ENCODE assay signal across 24 mouse cellular contexts in genomic region chr19:32123196-32123595, GRCm38 (mm10). TPM values are rescaled to one million over a fixed set of nuclear protein-coding genes. Genes with fewer than 3 reads are reported as not detected.
DNase-seq lines count a peak whose midpoint lies in the region; ATAC-seq lines count a peak whose summit lies in the region.
"Had no signal": no experiment of that assay in that cellular context is flagged by ENCODE, and none has a peak within 500 bp of the region (broad histone marks: within the 10 kb centered on the region; RNA-seq: fewer than 3 reads in every experiment).

No protein-coding gene starts in this region.

- no peak overlapping the region for H3K4me3 ChIP-seq in forebrain, embryonic 16.5 days (replicated peaks; ENCODE audit: low read length)
- no peak overlapping the region for H3K4me3 ChIP-seq in forebrain, embryonic 10.5 days
- H3K4me3 ChIP-seq: embryonic facial prominence, embryonic 15.5 days; erythroblast, embryonic 14.5 days; forebrain, embryonic 12.5 days; heart, adult 2 months; heart, embryonic 15.5 days; hindbrain, embryonic 10.5 days; intestine, embryonic 15.5 days had no signal

- H3K9me3 ChIP-seq in forebrain, embryonic 16.5 days (ENCODE audit: control insufficient read depth, low read length), result no peaks in the 10 kb centered on the region
- no peaks in the 10 kb centered on the region for H3K9me3 ChIP-seq in forebrain, embryonic 10.5 days
- H3K9me3 ChIP-seq: embryonic facial prominence, embryonic 15.5 days; forebrain, embryonic 12.5 days; heart, embryonic 15.5 days; hindbrain, embryonic 10.5 days; intestine, embryonic 15.5 days had no signal

- H3K4me2 ChIP-seq in forebrain, embryonic 16.5 days (ENCODE audit: low read length), result no peak overlapping the region
- H3K4me2 ChIP-seq: embryonic facial prominence, embryonic 15.5 days; forebrain, embryonic 12.5 days; heart, embryonic 11.5 days; heart, embryonic 15.5 days; hindbrain, embryonic 14.5 days; intestine, embryonic 15.5 days had no signal

- no peak overlapping the region for H3K9ac ChIP-seq in forebrain, embryonic 16.5 days (replicated peaks; ENCODE audit: low read depth, low read length)
- H3K9ac ChIP-seq: embryonic facial prominence, embryonic 15.5 days; forebrain, embryonic 12.5 days; heart, embryonic 15.5 days; hindbrain, embryonic 14.5 days; intestine, embryonic 15.5 days had no signal

- no peaks in the 10 kb centered on the region for H3K36me3 ChIP-seq in forebrain, embryonic 16.5 days (ENCODE audit: control insufficient read depth, insufficient read depth)
- no peaks in the 10 kb centered on the region for H3K36me3 ChIP-seq in forebrain, embryonic 10.5 days (replicated peaks)
- H3K36me3 ChIP-seq: forebrain, embryonic 12.5 days; hindbrain, embryonic 10.5 days had no signal

- no peaks in the 10 kb centered on the region for H3K27me3 ChIP-seq in forebrain, embryonic 16.5 days (replicated peaks; ENCODE audit: control insufficient read depth, insufficient read depth, low read length)
- H3K27me3 ChIP-seq in forebrain, embryonic 10.5 days (ENCODE audit: poor library complexity, severe bottlenecking), result no peaks in the 10 kb centered on the region
- H3K27me3 ChIP-seq: CH12.LX; embryonic facial prominence, embryonic 15.5 days; forebrain, embryonic 12.5 days; heart, embryonic 15.5 days; intestine, embryonic 15.5 days; Patski had no signal

- no peak for DNase-seq in forebrain, embryonic 10.5 days (ENCODE audit: extremely low spot score, low spot score)
- peak; percentile 10 for DNase-seq in testis, postnatal 10 days (ENCODE audit: low spot score)
- no peak for DNase-seq in testis, postnatal 14 days (ENCODE audit: low spot score)
- DNase-seq in layer of hippocampus, adult 8-10 months (ENCODE audit: low spot score in 2 of 2), result peak; percentile 43 to 74
- DNase-seq in thymus, postnatal 4 days, result no peak
- DNase-seq in lung, postnatal 14 days, result no peak
- DNase-seq: adrenal gland, postnatal 10 days; cerebellum, adult 2 months; embryo, embryonic 11 days; gastrocnemius, postnatal 10 days; heart, adult 2 months; heart, postnatal 14 days had no signal

- WGBS in forebrain, embryonic 16.5 days, result 60% methylated on average over 5 of the region's 5 CpGs
- WGBS in forebrain, embryonic 10.5 days, result 95% methylated on average over 5 of the region's 5 CpGs

- ATAC-seq in forebrain, embryonic 16.5 days, result peak; percentile 59; the same call in 1 of the 2 replicates
- ATAC-seq: activated CD4-positive, CD25-positive, alpha-beta regulatory T cell, adult 4 months; intestine, embryonic 15.5 days; Patski had no signal

- H3K4me1 ChIP-seq in forebrain, embryonic 16.5 days (replicated peaks; ENCODE audit: control insufficient read depth, insufficient read depth, low read length), result 0 out of 2 replicates have a peak, but pooled peaks cover 2% of the 10 kb centered on the region
- H3K4me1 ChIP-seq in forebrain, embryonic 10.5 days, result no peaks in the 10 kb centered on the region
- H3K4me1 ChIP-seq: embryonic facial prominence, embryonic 15.5 days; forebrain, embryonic 12.5 days; heart, embryonic 15.5 days; hindbrain, embryonic 10.5 days; intestine, embryonic 15.5 days had no signal

- H3K27ac ChIP-seq in forebrain, embryonic 16.5 days (ENCODE audit: low read length), result no peak overlapping the region
- H3K27ac ChIP-seq in forebrain, embryonic 10.5 days, result no peak overlapping the region
- H3K27ac ChIP-seq: embryonic facial prominence, embryonic 15.5 days; forebrain, embryonic 12.5 days; heart, adult 2 months; heart, embryonic 15.5 days; hindbrain, embryonic 10.5 days; hindbrain, embryonic 14.5 days; intestine, embryonic 15.5 days had no signal

RNA-seq across cellular contexts. Expression of gene Asah2, which starts 15.2 kb away (rescaled TPM):
- 0.22 and 0.29 TPM in 2 replicates for polyA plus RNA-seq in forebrain, embryonic 16.5 days (2015; fragmentation: Nextera tagmentation; extraction: Ambion mirVana)
- 0.25 and 0.33 TPM in 2 replicates for polyA plus RNA-seq in forebrain, embryonic 10.5 days (2016; fragmentation: Nextera tagmentation; extraction: Ambion mirVana)
- total RNA-seq in layer of hippocampus, adult 8-10 months (2022), result 10 to 100 TPM in 2 of 4 experiments, 1 to 10 TPM in 2; 8.7 to 11.6 (median 10.3) TPM

Comparison
In these comparisons a context has a peak if more than half of its experiments do, and no peak if none do; other contexts are left out.
1. DNase-seq: peak in testis, postnatal 10 days (single experiment) and layer of hippocampus, adult 8-10 months (2 of 2); none in forebrain, embryonic 10.5 days (single experiment), testis, postnatal 14 days (single experiment), thymus, postnatal 4 days (single experiment) and lung, postnatal 14 days (single experiment).